Mouse (Mus musculus): ENCODE data around the gene Casz1.
A peak's percentile ranks its signal among the peaks of the same experiment; 100 is the strongest.

Casz1 gene

GRCm38 (mm10) chr4:148804137-148804779 lies at the start of gene Casz1:
Casz1 (plus strand) TSS chr4:148804429.
- DNase-seq (ENCODE audit: low read depth, low spot score), result no peak

GRCm38 (mm10) chr4:148758863-148759262 lies 45.4 kb upstream of the Casz1 start:
- no peak for DNase-seq (ENCODE audit: low read depth, low spot score)

- DNase-seq (ENCODE audit: low read depth, low spot score), result peak; percentile 62
Measured at GRCm38 (mm10) chr4:148760152-148760551, 44.1 kb upstream of the Casz1 start.

- DNase-seq (ENCODE audit: low read depth, low spot score), result no peak
Measured at GRCm38 (mm10) chr4:148766021-148766775, 38.0 kb upstream of the Casz1 start.

- DNase-seq (ENCODE audit: low read depth, low spot score), result no peak
Measured at GRCm38 (mm10) chr4:148767655-148768305, 36.4 kb upstream of the Casz1 start.

DNA sequence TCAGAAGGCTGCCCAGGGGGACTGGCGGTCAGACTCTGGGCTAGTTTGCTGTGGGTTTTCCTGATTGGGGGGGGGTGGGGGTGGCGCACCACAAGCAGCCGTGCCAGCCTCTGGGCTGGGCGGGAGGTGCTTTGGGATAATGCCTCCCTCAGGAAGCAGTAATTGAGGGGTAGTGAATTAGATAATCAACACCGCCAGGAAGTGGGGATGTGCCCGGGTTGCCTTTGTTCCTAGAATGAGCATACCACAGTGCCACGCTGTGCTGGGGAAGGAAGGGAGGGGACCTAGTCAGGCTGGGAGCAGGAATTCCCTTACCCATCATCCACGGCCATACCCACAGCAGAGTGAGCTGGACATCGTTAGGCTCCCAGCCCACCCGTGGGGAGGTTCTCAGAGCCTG lies 35.6 kb upstream of the Casz1 start:
- no peak for DNase-seq (ENCODE audit: low read depth, low spot score)

- no peak for DNase-seq (ENCODE audit: low read depth, low spot score)
Measured at GRCm38 (mm10) chr4:148770582-148771408, 33.4 kb upstream of the Casz1 start.

DNA sequence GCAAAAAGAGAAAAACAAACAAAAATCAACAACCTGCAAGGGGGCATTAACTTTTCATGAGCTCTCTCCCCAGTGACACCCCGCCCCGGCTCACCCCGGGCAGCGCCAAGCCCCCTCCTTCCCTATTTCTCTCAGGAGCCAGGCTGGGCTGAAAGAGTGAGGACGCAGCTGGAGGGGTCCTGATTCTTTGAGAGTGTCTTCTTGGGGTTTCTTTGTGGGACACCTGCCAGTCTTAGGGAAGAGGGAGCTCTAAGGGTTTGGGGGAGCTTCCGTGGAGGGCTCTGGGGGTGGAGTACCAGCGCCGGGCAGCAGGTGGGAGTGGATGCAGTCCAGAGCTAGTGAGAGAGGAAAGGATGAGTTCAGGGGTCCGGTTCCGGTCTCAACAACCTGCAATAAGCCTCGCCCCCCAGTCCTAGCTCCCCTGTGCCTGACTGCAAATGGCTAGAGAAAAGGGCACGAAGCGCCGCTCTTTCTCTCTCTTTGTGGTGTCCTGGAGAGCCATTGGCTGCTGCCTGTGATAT lies 32.8 kb upstream of the Casz1 start:
- no peak for DNase-seq (ENCODE audit: low read depth, low spot score)

GRCm38 (mm10) chr4:148772658-148773057 lies 31.6 kb upstream of the Casz1 start:
- no peak for DNase-seq (ENCODE audit: low read depth, low spot score)

- DNase-seq (ENCODE audit: low read depth, low spot score), result no peak
Measured at GRCm38 (mm10) chr4:148774036-148774435, 30.2 kb upstream of the Casz1 start.

DNA sequence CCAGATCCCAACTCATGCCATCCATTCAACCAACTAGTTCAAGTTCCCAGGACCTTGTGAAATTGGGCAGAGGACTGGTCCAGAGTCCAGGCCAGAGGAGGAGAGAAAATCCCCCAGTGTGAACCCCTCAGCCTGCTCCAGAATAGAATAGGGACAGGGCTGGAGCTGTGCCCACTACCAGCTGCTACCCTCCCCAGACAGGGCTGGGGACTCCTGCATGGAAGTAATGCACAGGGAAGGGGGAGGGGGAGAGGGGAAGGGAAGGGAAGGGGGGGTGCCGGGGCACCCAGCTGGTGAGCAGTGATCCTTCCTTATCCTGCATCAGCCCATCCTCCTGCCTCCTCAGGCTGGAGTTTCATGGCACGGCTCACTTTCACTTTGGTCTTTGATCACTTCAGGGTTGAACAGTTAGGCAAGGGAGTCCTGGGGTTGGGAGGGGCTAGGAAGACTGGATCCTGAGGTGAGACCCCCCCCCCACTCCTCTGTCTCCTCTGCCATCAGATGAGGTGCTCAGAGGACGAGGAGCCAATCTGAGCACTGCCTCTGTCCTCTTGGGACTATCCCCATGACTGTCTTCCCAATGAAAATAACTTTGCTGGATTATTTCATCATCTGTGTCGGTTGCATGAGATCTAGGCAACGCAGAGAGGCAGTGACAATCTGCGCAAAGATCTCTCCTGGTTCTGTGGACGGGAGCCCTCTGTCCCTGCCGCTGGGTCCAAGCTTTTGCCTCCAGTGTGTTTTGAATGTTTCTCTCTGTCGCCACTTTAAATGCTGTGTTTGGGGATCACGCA lies 28.6 kb upstream of the Casz1 start:
- DNase-seq (ENCODE audit: low read depth, low spot score), result no peak

GRCm38 (mm10) chr4:148780097-148780621 lies 24.1 kb upstream of the Casz1 start:
- DNase-seq (ENCODE audit: low read depth, low spot score), result no peak

DNA sequence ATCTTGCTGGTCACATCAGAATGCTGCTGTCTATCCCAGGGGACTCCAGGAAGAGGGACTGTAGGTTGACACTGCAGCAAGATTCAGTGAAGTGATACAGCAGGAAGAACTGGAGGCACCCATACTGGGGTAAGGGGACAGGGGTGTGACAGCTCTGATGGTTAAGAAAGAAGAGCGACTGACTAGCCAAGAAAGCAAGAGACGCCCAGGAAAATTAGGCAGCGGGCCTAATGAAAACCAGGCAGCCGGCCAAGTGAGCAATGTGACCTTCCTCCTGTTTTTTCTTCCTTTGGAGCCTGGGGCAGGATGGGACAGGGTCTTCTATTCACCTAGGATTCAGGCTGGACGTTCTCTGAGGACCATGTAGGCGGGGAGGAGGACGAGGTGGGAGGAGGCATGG lies 22.7 kb upstream of the Casz1 start:
- DNase-seq (ENCODE audit: low read depth, low spot score), result no peak

DNA sequence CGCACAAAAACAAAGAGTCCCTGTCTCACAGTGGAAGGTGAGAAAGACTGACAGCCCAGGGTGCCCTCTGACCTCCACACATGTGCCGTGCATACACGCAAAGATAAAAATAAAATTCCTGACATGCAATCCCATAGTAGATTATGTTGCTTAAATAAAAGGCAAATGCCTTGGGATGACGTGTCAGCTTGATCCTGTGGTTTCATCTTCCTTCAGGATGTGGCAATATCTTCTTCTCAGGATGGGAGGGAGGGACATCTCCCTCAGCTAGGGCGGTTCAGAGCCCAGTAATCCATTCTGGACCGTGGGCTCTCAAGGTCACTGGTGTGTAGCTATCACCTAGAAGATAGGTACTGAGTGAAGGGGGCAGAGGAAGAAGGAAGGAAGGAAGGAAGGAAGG lies 21.3 kb upstream of the Casz1 start:
- no peak for DNase-seq (ENCODE audit: low read depth, low spot score)

GRCm38 (mm10) chr4:148783760-148784159 lies 20.5 kb upstream of the Casz1 start:
- no peak for DNase-seq (ENCODE audit: low read depth, low spot score)

GRCm38 (mm10) chr4:148785053-148785567 lies 19.1 kb upstream of the Casz1 start:
- no peak for DNase-seq (ENCODE audit: low read depth, low spot score)

DNA sequence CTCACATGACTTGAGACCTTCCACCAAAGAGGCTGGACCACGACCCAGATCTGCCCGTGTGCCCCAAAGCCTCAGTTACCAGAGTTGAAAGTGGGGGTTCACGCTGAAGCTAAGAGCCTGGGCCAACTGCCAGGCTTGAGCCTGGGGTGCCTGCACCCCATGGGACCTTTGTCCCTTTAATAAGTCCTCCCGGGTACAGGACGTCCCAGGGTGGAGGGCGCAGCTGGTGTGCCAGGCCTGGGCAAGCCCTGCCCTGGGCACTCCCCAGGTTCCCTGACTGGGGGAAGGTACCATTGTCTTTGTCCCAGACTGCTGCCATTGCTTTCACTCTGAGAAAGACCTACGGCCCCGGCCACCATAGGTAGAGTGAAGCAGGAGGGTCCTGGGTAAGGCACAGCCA lies 18.2 kb upstream of the Casz1 start:
- DNase-seq (ENCODE audit: low read depth, low spot score), result no peak

DNA sequence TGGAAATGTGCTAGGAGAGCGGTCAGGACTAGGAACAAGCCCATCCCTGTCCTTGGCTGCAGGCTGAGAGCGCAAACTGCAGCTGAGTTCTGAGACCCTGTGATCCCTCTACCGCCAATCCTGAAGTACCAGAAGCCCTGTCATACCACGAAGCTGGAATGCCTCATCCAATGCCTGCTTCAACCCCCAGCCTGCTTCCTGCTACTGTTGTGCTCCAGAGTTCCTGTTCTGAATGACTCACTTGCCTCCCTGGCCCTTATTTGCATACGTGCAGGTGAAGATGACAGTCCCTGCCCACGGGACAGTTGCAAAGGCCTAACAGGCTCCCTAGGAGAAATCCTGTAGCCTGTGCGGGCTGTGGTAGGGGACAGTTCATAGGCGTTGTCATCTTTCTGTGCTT lies 13.3 kb upstream of the Casz1 start:
- no peak for DNase-seq (ENCODE audit: low read depth, low spot score)

DNA sequence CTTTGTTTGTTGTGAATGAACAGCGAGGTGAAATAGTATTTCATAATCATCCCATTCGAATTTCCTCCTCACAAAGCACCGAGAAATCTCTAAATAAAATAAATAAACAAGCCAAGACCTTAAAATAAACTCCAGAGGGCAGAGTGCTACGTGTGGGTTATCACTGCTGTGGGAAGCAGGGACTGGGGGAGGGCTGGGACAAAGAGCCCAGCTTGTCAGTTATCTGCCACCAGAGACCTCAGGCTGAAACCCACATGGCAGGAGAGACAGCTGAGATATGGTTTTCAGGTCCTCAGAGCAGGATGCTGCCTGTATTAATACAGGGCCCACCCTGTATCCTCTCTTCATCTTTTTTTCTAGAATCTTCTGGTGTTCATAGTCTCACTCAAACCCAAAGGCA lies 9.2 kb upstream of the Casz1 start:
- DNase-seq (ENCODE audit: low read depth, low spot score), result no peak

Data from A20 (cell line).